Mouse (Mus musculus): ENCODE measurements around the gene Ltbp1. TPM values are rescaled to one million over a fixed set of nuclear protein-coding genes. Genes with fewer than 3 reads are reported as not detected.

Gene Ltbp1
- polyA plus RNA-seq, 1 experiment from 2014 or later = 30.2 TPM

DNA sequence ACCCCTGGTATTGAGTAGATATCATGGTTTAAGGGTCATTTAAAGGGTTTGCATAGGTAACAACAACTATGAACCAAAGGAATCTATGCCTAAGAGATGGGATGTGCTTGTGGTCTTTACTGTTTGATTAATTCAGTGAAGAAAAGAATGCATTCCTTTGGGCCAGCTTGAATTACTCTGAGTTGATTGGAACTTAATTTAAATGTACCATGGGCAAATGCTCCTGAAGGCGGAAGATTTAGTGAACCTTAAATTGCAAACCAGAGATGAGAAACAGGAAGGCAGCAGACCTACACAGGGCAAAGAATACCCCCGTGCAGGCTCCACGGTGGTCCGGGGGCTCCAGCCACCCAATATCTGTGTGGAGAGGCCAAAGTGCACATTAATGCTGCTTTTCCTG is 7.8 kb downstream of the Ltbp1 start:
- TF ChIP-seq CTCF (IDR thresholded peaks at IDR 0.05; ENCODE audit: low read depth) = no peak
- H3K9ac ChIP-seq (ENCODE audit: low read depth, low read length) = no peak overlapping the region
- ATAC-seq (replicated peaks; ENCODE audit: low FRiP score, low read depth) (peak; percentile 35; the same call in 1 of the 2 replicates), DNase-seq (ENCODE audit: low spot score) (peak; percentile 62)
- H3K4me2 ChIP-seq (ENCODE audit: low read length) = no peak overlapping the region
- H3K9me3 ChIP-seq (replicated peaks; ENCODE audit: low read length) = no peaks in the 10 kb centered on the region
- no peaks in the 10 kb centered on the region for H3K4me1 ChIP-seq (replicated peaks; ENCODE audit: insufficient read depth, low read length)
- WGBS = 29% methylated on average over 4 of the region's 4 CpGs
- no peaks in the 10 kb centered on the region for H3K27me3 ChIP-seq (ENCODE audit: insufficient read depth, low read length)
- no peak overlapping the region for H3K4me3 ChIP-seq (replicated peaks; ENCODE audit: low read depth, low read length)
- H3K27ac ChIP-seq = no peak overlapping the region
- H3K36me3 ChIP-seq (ENCODE audit: insufficient read depth, low read length) = 0 out of 2 replicates have a peak, but pooled peaks cover 5% of the 10 kb centered on the region

DNA sequence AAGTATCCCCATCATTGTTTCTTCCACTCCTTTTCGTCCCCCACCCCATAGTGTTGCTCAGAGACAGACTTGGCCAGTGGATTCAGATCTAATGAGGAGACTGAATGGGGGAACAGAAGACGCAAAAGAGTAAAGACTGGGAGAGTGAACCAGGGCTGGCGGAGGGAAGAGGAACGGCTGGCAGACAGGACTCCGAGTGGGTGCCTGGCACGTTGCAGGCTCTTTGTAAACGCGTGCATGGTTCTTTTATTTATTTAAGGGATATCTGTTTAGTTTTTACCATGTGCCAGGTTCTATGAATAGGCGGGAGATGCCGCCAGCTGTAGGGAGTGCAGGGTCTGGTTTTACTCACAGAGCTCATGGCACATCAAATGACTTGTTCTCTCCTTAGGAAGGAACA is 8.5 kb downstream of the Ltbp1 start:
- Histone ChIP-seq H3K36me3 (ENCODE audit: insufficient read depth, low read length) (0 out of 2 replicates have a peak, but pooled peaks cover 4% of the 10 kb centered on the region), H3K4me2 (ENCODE audit: low read length) (no peak overlapping the region), H3K9ac (ENCODE audit: low read depth, low read length) (no peak overlapping the region), H3K27ac (no peak overlapping the region), H3K9me3 (replicated peaks; ENCODE audit: low read length) (no peaks in the 10 kb centered on the region), H3K27me3 (ENCODE audit: insufficient read depth, low read length) (no peaks in the 10 kb centered on the region), H3K4me1 (replicated peaks; ENCODE audit: insufficient read depth, low read length) (no peaks in the 10 kb centered on the region), H3K4me3 (replicated peaks; ENCODE audit: low read depth, low read length) (no peak overlapping the region)
- WGBS = 54% methylated on average over 10 of the region's 10 CpGs
- no peak for TF ChIP-seq CTCF (IDR thresholded peaks at IDR 0.05; ENCODE audit: low read depth)
- DNase-seq (ENCODE audit: low spot score) (no peak), ATAC-seq (replicated peaks; ENCODE audit: low FRiP score, low read depth) (no peak)

DNA sequence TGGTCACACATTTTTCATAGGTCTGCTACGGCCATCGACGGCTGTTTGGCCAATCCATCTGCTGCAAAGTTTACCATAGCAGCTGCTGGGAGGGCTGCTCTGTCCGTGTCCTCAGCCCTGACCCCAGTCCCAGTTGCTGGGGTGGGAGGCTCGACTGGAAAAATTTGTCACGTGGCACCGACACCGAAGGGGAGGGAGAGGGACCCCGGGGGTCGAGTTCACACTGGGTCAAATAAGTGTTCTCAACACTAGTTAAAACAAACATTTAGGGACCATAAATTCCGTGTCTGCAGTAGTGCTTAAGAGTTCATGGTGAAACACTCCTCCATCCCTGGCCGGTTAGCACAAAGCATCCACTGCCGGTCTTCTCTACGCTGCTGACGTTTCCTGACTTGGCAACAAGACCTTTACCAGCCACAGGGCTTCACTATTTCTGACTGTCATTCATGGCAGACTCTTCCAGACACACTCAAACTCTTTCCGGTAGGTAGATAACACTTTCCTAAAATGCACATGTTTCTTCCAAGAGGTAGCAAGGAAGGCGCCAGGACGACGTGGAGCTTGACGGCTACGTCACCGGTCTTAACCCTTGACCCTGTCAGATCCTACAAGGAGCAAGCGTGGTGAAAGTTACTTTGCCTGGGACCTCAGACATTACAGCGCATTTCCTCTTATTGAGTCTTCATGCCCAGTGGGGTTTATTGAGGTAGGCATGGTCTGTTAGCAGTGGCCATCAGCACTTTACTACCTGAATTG is 9.4 kb downstream of the Ltbp1 start:
- H3K4me1 ChIP-seq (replicated peaks; ENCODE audit: insufficient read depth, low read length) = no peaks in the 10 kb centered on the region
- DNase-seq (ENCODE audit: low spot score) (peak; percentile 89), ATAC-seq (replicated peaks; ENCODE audit: low FRiP score, low read depth) (peak; percentile 81)
- H3K4me3 ChIP-seq (replicated peaks; ENCODE audit: low read depth, low read length) = no peak overlapping the region
- no peaks in the 10 kb centered on the region for H3K9me3 ChIP-seq (replicated peaks; ENCODE audit: low read length)
- no peak overlapping the region for H3K9ac ChIP-seq (ENCODE audit: low read depth, low read length)
- H3K27me3 ChIP-seq (ENCODE audit: insufficient read depth, low read length) = no peaks in the 10 kb centered on the region
- 28% methylated on average over 24 of the region's 24 CpGs for WGBS
- TF ChIP-seq CTCF (IDR thresholded peaks at IDR 0.05; ENCODE audit: low read depth) = no peak
- no peaks in the 10 kb centered on the region for H3K36me3 ChIP-seq (ENCODE audit: insufficient read depth, low read length)
- no peak overlapping the region for H3K27ac ChIP-seq
- H3K4me2 ChIP-seq (ENCODE audit: low read length) = no peak overlapping the region

DNA sequence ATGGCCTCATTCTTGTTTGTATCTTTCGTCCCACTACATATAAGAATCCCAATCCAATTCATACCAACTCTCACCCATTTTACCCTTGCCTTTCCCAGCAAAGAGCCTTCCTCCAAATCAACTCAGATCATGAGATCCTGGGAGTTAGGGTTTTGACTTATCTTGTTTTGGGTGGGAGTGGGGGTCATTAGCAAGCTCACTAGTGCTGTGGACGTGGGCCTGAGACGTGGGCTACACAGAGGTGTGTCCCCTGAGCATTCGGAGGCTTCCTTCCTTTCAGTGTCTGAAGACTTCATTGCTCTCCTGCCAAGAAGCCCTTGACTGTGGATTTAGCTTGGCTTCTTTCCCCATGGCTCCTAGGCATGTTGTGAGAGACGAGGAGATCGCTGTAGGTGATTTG is 10.2 kb downstream of the Ltbp1 start:
- Histone ChIP-seq H3K4me2 (ENCODE audit: low read length) (no peak overlapping the region), H3K4me3 (replicated peaks; ENCODE audit: low read depth, low read length) (no peak overlapping the region), H3K27me3 (ENCODE audit: insufficient read depth, low read length) (no peaks in the 10 kb centered on the region), H3K27ac (no peak overlapping the region), H3K9me3 (replicated peaks; ENCODE audit: low read length) (no peaks in the 10 kb centered on the region), H3K9ac (ENCODE audit: low read depth, low read length) (no peak overlapping the region), H3K36me3 (ENCODE audit: insufficient read depth, low read length) (no peaks in the 10 kb centered on the region), H3K4me1 (replicated peaks; ENCODE audit: insufficient read depth, low read length) (no peaks in the 10 kb centered on the region)
- TF ChIP-seq CTCF (IDR thresholded peaks at IDR 0.05; ENCODE audit: low read depth) = no peak
- ATAC-seq (replicated peaks; ENCODE audit: low FRiP score, low read depth) = no peak
- WGBS = 72% methylated on average over 6 of the region's 6 CpGs
- DNase-seq (ENCODE audit: low spot score) = no peak

DNA sequence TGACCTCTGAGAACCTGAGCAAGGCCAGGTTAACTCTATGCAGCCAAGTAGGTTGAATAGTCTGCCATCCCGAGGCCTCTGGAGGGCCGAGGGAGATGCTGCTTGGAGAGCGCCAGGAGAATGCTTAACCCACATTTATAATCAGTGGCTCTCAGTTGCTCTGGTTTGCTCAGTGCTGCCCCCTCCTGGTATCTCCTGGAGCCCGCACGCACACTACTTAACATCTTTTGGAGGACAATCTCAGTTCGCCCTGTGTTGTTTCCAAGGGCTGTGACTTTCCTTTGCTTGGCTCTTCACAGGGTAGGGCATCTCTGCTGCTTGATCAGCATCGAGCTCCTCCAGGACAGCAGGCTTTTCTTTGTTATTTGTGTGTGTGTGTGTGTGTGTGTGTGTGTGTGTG is 12.1 kb downstream of the Ltbp1 start:
- H3K4me2 ChIP-seq (ENCODE audit: low read length) = no peak overlapping the region
- no peaks in the 10 kb centered on the region for H3K36me3 ChIP-seq (ENCODE audit: insufficient read depth, low read length)
- no peak overlapping the region for H3K9ac ChIP-seq (ENCODE audit: low read depth, low read length)
- no peaks in the 10 kb centered on the region for H3K4me1 ChIP-seq (replicated peaks; ENCODE audit: insufficient read depth, low read length)
- H3K27me3 ChIP-seq (ENCODE audit: insufficient read depth, low read length) = no peaks in the 10 kb centered on the region
- no peak overlapping the region for H3K27ac ChIP-seq
- H3K4me3 ChIP-seq (replicated peaks; ENCODE audit: low read depth, low read length) = no peak overlapping the region
- TF ChIP-seq CTCF (IDR thresholded peaks at IDR 0.05; ENCODE audit: low read depth) = peak; percentile 72
- no peaks in the 10 kb centered on the region for H3K9me3 ChIP-seq (replicated peaks; ENCODE audit: low read length)
- WGBS = 82% methylated on average over 7 of the region's 7 CpGs
- DNase-seq (ENCODE audit: low spot score) = peak; percentile 53
- 0 out of 2 replicates have a peak, but pooled peaks have one; percentile 12 for ATAC-seq (replicated peaks; ENCODE audit: low FRiP score, low read depth)

DNA sequence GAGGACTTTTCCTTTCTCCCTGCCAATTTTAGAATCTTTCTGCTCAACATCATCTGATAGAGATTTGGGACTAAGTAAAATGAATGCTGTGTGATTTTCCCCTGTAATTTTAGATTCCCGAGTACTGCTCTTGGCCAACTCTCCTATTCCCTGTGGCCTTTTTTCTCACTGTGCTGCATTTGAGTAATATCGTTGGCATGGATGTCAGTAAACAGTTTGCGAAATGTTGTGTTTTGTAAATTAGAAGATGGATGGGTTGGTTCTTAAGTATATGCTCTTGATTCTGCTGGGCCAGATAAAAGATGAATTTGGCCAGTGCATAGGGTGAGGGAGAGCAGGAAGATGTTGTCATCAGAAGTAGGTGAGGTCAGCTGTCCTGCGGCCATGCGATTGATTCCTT is 12.8 kb downstream of the Ltbp1 start:
- TF ChIP-seq CTCF (IDR thresholded peaks at IDR 0.05; ENCODE audit: low read depth) = no peak
- Histone ChIP-seq H3K27ac (no peak overlapping the region), H3K36me3 (ENCODE audit: insufficient read depth, low read length) (no peaks in the 10 kb centered on the region), H3K9me3 (replicated peaks; ENCODE audit: low read length) (no peaks in the 10 kb centered on the region), H3K27me3 (ENCODE audit: insufficient read depth, low read length) (no peaks in the 10 kb centered on the region), H3K4me3 (replicated peaks; ENCODE audit: low read depth, low read length) (no peak overlapping the region), H3K4me1 (replicated peaks; ENCODE audit: insufficient read depth, low read length) (no peaks in the 10 kb centered on the region), H3K9ac (ENCODE audit: low read depth, low read length) (no peak overlapping the region), H3K4me2 (ENCODE audit: low read length) (no peak overlapping the region)
- 95% methylated on average over 5 of the region's 5 CpGs for whole genome bisulfite sequencing
- DNase-seq (ENCODE audit: low spot score) (no peak), ATAC-seq (replicated peaks; ENCODE audit: low FRiP score, low read depth) (no peak)
